Mouse (Mus musculus) E14TG2a.4 (cell line): ENCODE results near the gene Kndc1.

ENCODE experiments used
- CTCF ChIP-seq: conservative IDR thresholded peaks from 2 replicates; pipeline ENCODE4 v1.5.1; 2014; ENCODE audit warnings: low read length
- NANOG ChIP-seq: IDR thresholded peaks from 2 replicates; pipeline ENCODE4 v1.6.1; 2014; ENCODE audit warnings: borderline replicate concordance, low read length, mixed read lengths
- POU5F1 ChIP-seq: IDR thresholded peaks from 2 replicates; pipeline ENCODE4 v1.6.1; 2014; ENCODE audit warnings: low read length, borderline replicate concordance

GRCm38 (mm10) chr7:139914141-139915047 is 19.9 kb downstream of the Kndc1 start:
- no peak for TF ChIP-seq CTCF
- TF ChIP-seq NANOG, result no peak
- no peak for TF ChIP-seq POU5F1
